ENCODE assay signal across 25 mouse cellular contexts in genomic region chr11:107577400-107577799, GRCm38 (mm10). TPM values are rescaled to one million over a fixed set of nuclear protein-coding genes. Genes with fewer than 3 reads are reported as not detected.
DNase-seq lines count a peak whose midpoint lies in the region; ATAC-seq and TF ChIP-seq lines count a peak whose summit lies in the region.
"Had no signal": no experiment of that assay in that cellular context is flagged by ENCODE, and none has a peak within 500 bp of the region (broad histone marks: within the 10 kb centered on the region; RNA-seq: fewer than 3 reads in every experiment).

No protein-coding gene starts in this region.

- no peak for TF ChIP-seq CTCF in lung, postnatal 0 days (IDR thresholded peaks at IDR 0.05)

- H3K4me1 ChIP-seq in kidney, embryonic 15.5 days, result peaks cover 53% of the 10 kb centered on the region
- peaks cover 12% of the 10 kb centered on the region; the same call in 1 of the 2 replicates for H3K4me1 ChIP-seq in lung, postnatal 0 days (ENCODE audit: insufficient read depth, low read depth, low read length)

- H3K4me3 ChIP-seq in kidney, embryonic 15.5 days (replicated peaks), result no peak overlapping the region
- no peak overlapping the region for H3K4me3 ChIP-seq in lung, postnatal 0 days (ENCODE audit: low read depth, low read length)
- H3K4me3 ChIP-seq: embryonic facial prominence, embryonic 12.5 days; limb, embryonic 12.5 days; liver, embryonic 12.5 days; stomach, embryonic 15.5 days had no signal

- WGBS in kidney, embryonic 15.5 days, result 55% methylated on average over 8 of the region's 8 CpGs
- 74% methylated on average over 8 of the region's 8 CpGs for WGBS in lung, postnatal 0 days

- H3K9ac ChIP-seq in kidney, embryonic 15.5 days, result no peak overlapping the region
- no peak overlapping the region for H3K9ac ChIP-seq in lung, postnatal 0 days (replicated peaks; ENCODE audit: low read depth)
- H3K9ac ChIP-seq: embryonic facial prominence, embryonic 12.5 days; hindbrain, embryonic 14.5 days; limb, embryonic 12.5 days; liver, embryonic 12.5 days; stomach, embryonic 15.5 days had no signal

- peak; percentile 29 to 71 for DNase-seq in frontal cortex, adult 2 months (ENCODE audit: extremely low spot score in 1 of 2, low spot score in 1 of 2)
- DNase-seq in frontal cortex, postnatal 14 days (ENCODE audit: low spot score in 2 of 2), result no peak
- DNase-seq in kidney, postnatal 10 days, result no peak
- no peak for DNase-seq in lung, postnatal 0 days (ENCODE audit: low spot score)
- DNase-seq in lung, postnatal 4 days, result no peak
- DNase-seq in left cerebral cortex, postnatal 25 days (ENCODE audit: low spot score in 2 of 2), result peak; percentile 18 to 81
- DNase-seq: adrenal gland, postnatal 10 days; cerebellum, postnatal 10 days; gastrocnemius, postnatal 10 days; heart, postnatal 10 days; kidney, postnatal 36 days; lung, adult 2 months; thymus, adult 2 months had no signal

- no peak for TF ChIP-seq EP300 in lung, postnatal 0 days (IDR thresholded peaks at IDR 0.05)

- intact Hi-C loops in left cerebral cortex, postnatal 25 days (cut with DNase I), result no loop called here

- no peaks in the 10 kb centered on the region for H3K27me3 ChIP-seq in kidney, embryonic 15.5 days
- H3K27me3 ChIP-seq in lung, postnatal 0 days (replicated peaks; ENCODE audit: insufficient read depth, low read length), result no peaks in the 10 kb centered on the region
- H3K27me3 ChIP-seq: embryonic facial prominence, embryonic 12.5 days; limb, embryonic 12.5 days; liver, embryonic 12.5 days; Patski; stomach, embryonic 15.5 days had no signal

- peak overlapping the region; percentile 78 for H3K27ac ChIP-seq in kidney, embryonic 15.5 days
- H3K27ac ChIP-seq in lung, postnatal 0 days (ENCODE audit: low read length), result 0 out of 2 replicates have a peak overlapping the region, but pooled peaks have one; percentile 16
- H3K27ac ChIP-seq: embryonic facial prominence, embryonic 12.5 days; hindbrain, embryonic 14.5 days; limb, embryonic 12.5 days; liver, embryonic 12.5 days; stomach, embryonic 15.5 days had no signal

- H3K9me3 ChIP-seq in kidney, embryonic 15.5 days (replicated peaks), result no peaks in the 10 kb centered on the region
- H3K9me3 ChIP-seq in lung, postnatal 0 days (ENCODE audit: low read length), result no peaks in the 10 kb centered on the region
- H3K9me3 ChIP-seq: embryonic facial prominence, embryonic 12.5 days; limb, embryonic 12.5 days; liver, embryonic 12.5 days; stomach, embryonic 15.5 days had no signal

- no peak overlapping the region for H3K4me2 ChIP-seq in kidney, embryonic 15.5 days
- no peak overlapping the region for H3K4me2 ChIP-seq in lung, postnatal 0 days (replicated peaks; ENCODE audit: low read depth, low read length)
- H3K4me2 ChIP-seq: embryonic facial prominence, embryonic 12.5 days; hindbrain, embryonic 14.5 days; limb, embryonic 12.5 days; liver, embryonic 12.5 days; midbrain, embryonic 11.5 days; stomach, embryonic 15.5 days had no signal

- H3K36me3 ChIP-seq in kidney, embryonic 15.5 days, result peaks cover 67% of the 10 kb centered on the region
- H3K36me3 ChIP-seq in lung, postnatal 0 days (ENCODE audit: insufficient read depth, low read length), result peaks cover 10% of the 10 kb centered on the region; the same call in 1 of the 2 replicates

- no peak for ATAC-seq in kidney, embryonic 15.5 days (replicated peaks; ENCODE audit: low FRiP score)
- no peak for ATAC-seq in lung, postnatal 0 days
- ATAC-seq in erythroblast, adult 5-6 weeks (replicated peaks; ENCODE audit: low FRiP score, poor library complexity, severe bottlenecking), result no peak
- ATAC-seq: activated CD4-positive, CD25-positive, alpha-beta regulatory T cell, adult 4 months; CD4-positive, CD25-positive, alpha-beta regulatory T cell, adult 4 months; forebrain, embryonic 14.5 days; liver, embryonic 12.5 days had no signal

RNA-seq across cellular contexts. Expression of gene Helz, which starts 29.7 kb away (rescaled TPM):
- polyA plus RNA-seq in frontal cortex, adult 2 months (2012; rRNA removed), result 16.3 and 16.6 TPM in 2 replicates
- polyA plus RNA-seq in kidney, embryonic 15.5 days (2015; fragmentation: Nextera tagmentation; extraction: Ambion mirVana), result 22.5 and 22.9 TPM in 2 replicates
- 8.4 and 9.9 TPM in 2 replicates for polyA plus RNA-seq in lung, postnatal 0 days (2015; fragmentation: Nextera tagmentation; extraction: Ambion mirVana)
- 10 to 100 TPM; 46.0 to 47.7 TPM for total RNA-seq in left cerebral cortex, postnatal 25 days (2021)
- 7.1 and 8.8 TPM in 2 replicates for total RNA-seq in erythroblast, adult 5-6 weeks (2015; ENCODE audit: low replicate concordance)
- total RNA-seq in erythroblast, adult 5-6 weeks (2017; ENCODE audit: low replicate concordance), result 7.8 and 12.0 TPM in 2 replicates

Comparison
In these comparisons a context has a peak if more than half of its experiments do, and no peak if none do; other contexts are left out.
1. DNase-seq: peak in frontal cortex, adult 2 months (2 of 2) and left cerebral cortex, postnatal 25 days (2 of 2); none in frontal cortex, postnatal 14 days (0 of 2), kidney, postnatal 10 days (single experiment), lung, postnatal 0 days (single experiment) and lung, postnatal 4 days (0 of 2).